Mouse (Mus musculus): Measurements from ENCODE around the gene Runx2. TPM values are rescaled to one million over a fixed set of nuclear protein-coding genes. Genes with fewer than 3 reads are reported as not detected.

Gene Runx2
- total RNA-seq, 1 experiment from 2014 or later = 39.0 TPM

DNA sequence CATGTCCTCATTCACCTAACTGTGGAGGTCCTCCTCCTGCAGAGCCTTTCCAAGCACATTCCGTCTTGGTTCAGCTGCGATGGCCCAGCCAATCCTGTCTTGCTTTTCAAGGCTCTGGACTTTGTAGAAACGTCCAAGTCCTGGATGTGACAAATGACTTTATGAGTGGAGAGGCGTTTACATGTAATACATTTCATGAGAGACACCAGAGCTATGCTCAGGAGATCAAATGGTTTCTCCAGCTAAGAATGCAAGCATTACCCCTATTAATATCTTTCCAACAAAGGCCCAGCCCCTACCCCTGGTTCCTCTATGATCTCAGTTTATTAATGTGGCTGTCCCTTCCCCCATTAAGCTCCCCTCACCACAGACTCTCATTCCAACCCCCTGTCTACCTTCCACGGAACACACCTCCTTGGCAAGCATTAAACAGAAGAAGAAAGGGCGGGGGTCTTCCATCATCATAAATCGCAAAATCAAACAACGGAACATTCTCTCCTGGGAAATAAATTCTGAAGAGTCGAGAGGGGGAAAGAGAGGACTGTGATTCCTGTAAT is 364.6 kb downstream of the Runx2 start:
- ATAC-seq (replicated peaks in 1 of 2; ENCODE audit: insufficient read depth in 1 of 2, low FRiP score in 2 of 2, low TSS enrichment in 1 of 2, low read depth in 1 of 2, poor library complexity in 2 of 2, severe bottlenecking in 2 of 2) = no peak

Other genes with a start within 250 kb of the Runx2 start
- 19.0 and 24.0 TPM in 2 replicates for gene Supt3, start 37.6 kb downstream of the Runx2 start, total RNA-seq (2017)